Mouse (Mus musculus) forebrain, embryonic 13.5 days (tissue): Measurements from ENCODE around the gene Znhit3. TPM values are rescaled to one million over a fixed set of nuclear protein-coding genes. Genes with fewer than 3 reads are reported as not detected.

Source experiments
- ATAC-seq: fragments of 200-750 bp; cut with Nextera tagmentation; 2 replicates; pipeline ENCODE4 v1.8.0; 2017
- H3K27ac ChIP-seq: fragments of 300-500 bp; sonication (generic); 2 replicates; pipeline ENCODE4 v1.5.1; 2015; ENCODE audit warnings: inconsistent platforms, mild to moderate bottlenecking, moderate library complexity
- H3K27me3 ChIP-seq: fragments of 300-500 bp; sonication (generic); 2 replicates; pipeline ENCODE4 v1.6.1; 2015; ENCODE audit warnings: mild to moderate bottlenecking, inconsistent platforms
- H3K36me3 ChIP-seq: fragments of 300-500 bp; sonication (generic); 2 replicates; pipeline ENCODE4 v1.6.1; 2015; ENCODE audit warnings: mild to moderate bottlenecking, inconsistent platforms; ENCODE audit not compliant: poor library complexity, severe bottlenecking
- H3K4me1 ChIP-seq: fragments of 300-500 bp; sonication (generic); 2 replicates; pipeline ENCODE4 v1.6.1; 2015; ENCODE audit warnings: inconsistent platforms
- H3K4me2 ChIP-seq: fragments of 300-500 bp; sonication (generic); 2 replicates; pipeline ENCODE4 v1.6.1; 2015; ENCODE audit warnings: inconsistent platforms, mild to moderate bottlenecking, moderate library complexity
- H3K4me3 ChIP-seq: fragments of 300-500 bp; sonication (generic); 2 replicates; pipeline ENCODE4 v1.5.1; 2015; ENCODE audit warnings: mild to moderate bottlenecking, inconsistent platforms
- H3K9ac ChIP-seq: fragments of 300-500 bp; sonication (generic); 2 replicates; pipeline ENCODE4 v1.6.1; 2015; ENCODE audit warnings: mild to moderate bottlenecking, inconsistent platforms
- H3K9me3 ChIP-seq: fragments of 300-500 bp; sonication (generic); replicated peaks from 2 replicates; pipeline ENCODE4 v1.6.1; 2016; ENCODE audit warnings: inconsistent platforms
- WGBS: fragments of 180-500 bp; shearing (Covaris S2); methylation state at CpG from one replicate; pipeline ENCODE4 v1.1.7; 2015; 5-methylcytosine and 5-hydroxymethylcytosine counted together
- polyA plus RNA-seq: library from polyadenylated mRNA; unstranded; fragments of >200 nt; fragmentation: Nextera tagmentation; extraction: Ambion mirVana; gene quantifications from 2 replicates; pipeline ENCODE4 v1.2.1, GENCODE M21; 2015

Gene Znhit3
- 75.3 and 76.3 TPM in 2 replicates for polyA plus RNA-seq

DNA sequence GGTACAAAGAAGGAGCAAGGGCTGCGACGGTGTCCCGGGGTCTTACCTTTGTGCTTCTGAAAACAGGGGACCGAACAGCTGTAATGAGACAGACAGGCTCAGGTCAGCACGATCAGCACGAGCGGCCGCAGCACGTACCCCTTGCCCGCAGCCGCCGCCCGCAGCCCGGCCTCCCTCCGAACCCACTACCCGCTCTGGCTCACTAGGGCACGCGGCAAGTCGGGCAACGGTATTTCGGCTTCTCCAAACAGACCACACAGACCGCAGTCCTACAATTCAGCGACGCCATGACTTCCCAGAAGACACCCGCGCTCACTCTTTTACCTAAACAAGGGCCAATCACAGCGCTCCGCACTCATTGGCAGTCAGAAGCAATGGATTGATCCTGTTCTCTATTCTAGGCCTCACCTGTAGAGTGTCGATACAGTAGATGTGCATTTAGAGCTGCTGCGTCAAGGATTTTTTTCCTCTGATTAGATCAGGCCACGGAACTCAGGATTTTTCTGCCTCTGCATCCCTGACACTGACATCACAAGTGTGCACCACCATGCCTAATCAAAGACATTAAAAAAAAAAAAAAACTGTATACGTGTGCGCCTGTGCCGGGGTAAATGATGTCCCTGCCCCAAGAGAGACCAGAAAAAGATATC, at the start of gene Znhit3:
TSS of gene Znhit3 (minus strand) at position 314 of the 650 bp plus-strand sequence.
- peak; percentile 97 for ATAC-seq
- H3K27me3 ChIP-seq, result no peaks in the 10 kb centered on the region
- H3K4me3 ChIP-seq, result peak within 1 kb of the TSS; percentile 97
- peaks cover 27% of the 10 kb centered on the region for H3K36me3 ChIP-seq
- H3K9me3 ChIP-seq, result no peaks in the 10 kb centered on the region
- 2% methylated on average over 34 of the region's 34 CpGs for WGBS
- H3K4me1 ChIP-seq, result peaks cover 20% of the 10 kb centered on the region
- peak within 1 kb of the TSS; percentile 87 for H3K9ac ChIP-seq
- no peak within 1 kb of the TSS; the same call in 1 of the 2 replicates for H3K27ac ChIP-seq
- H3K4me2 ChIP-seq, result peak within 1 kb of the TSS; percentile 85

- ATAC-seq, result no peak
- H3K9ac ChIP-seq, result no peak overlapping the region
- 83% methylated on average over 3 of the region's 3 CpGs for WGBS
These were observed 47.4 kb upstream of the Znhit3 start for GRCm38 (mm10) chr11:84963556-84963955.

DNA sequence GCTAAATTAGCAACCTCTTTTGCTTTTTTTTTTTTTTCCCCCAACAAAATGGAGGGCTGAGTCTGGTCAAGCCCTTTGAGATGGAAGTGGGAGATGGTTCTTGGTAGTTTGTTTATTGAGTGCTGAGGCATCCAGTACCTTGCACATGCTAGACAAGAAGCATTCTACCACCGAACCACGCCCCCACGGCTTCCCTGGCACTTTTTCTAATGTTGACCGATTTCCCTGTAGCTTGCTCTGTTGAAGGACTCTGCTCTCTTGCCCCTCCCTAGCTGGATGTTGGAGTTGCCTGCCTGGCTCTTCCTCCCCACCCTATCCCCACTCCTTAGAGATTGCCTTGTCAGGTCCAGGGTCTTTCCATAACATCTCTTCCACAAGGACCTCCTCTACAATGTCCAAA, 46.4 kb upstream of the Znhit3 start:
- Histone ChIP-seq H3K4me2 (no peak overlapping the region), H3K4me1 (peaks cover 23% of the 10 kb centered on the region), H3K27ac (no peak overlapping the region), H3K36me3 (no peaks in the 10 kb centered on the region), H3K27me3 (peaks cover 30% of the 10 kb centered on the region), H3K4me3 (no peak overlapping the region), H3K9me3 (no peaks in the 10 kb centered on the region), H3K9ac (no peak overlapping the region)
- 91% methylated on average over 4 of the region's 4 CpGs for WGBS
- no peak for ATAC-seq

More at GRCm38 (mm10) chr11:84963556-84963955, 47.4 kb upstream of the Znhit3 start:
- H3K36me3 ChIP-seq, result no peaks in the 10 kb centered on the region
- H3K4me3 ChIP-seq, result no peak overlapping the region
- no peak overlapping the region for H3K27ac ChIP-seq
- H3K4me2 ChIP-seq, result no peak overlapping the region
- peaks cover 17% of the 10 kb centered on the region for H3K4me1 ChIP-seq
- peaks cover 20% of the 10 kb centered on the region for H3K27me3 ChIP-seq
- no peaks in the 10 kb centered on the region for H3K9me3 ChIP-seq

DNA sequence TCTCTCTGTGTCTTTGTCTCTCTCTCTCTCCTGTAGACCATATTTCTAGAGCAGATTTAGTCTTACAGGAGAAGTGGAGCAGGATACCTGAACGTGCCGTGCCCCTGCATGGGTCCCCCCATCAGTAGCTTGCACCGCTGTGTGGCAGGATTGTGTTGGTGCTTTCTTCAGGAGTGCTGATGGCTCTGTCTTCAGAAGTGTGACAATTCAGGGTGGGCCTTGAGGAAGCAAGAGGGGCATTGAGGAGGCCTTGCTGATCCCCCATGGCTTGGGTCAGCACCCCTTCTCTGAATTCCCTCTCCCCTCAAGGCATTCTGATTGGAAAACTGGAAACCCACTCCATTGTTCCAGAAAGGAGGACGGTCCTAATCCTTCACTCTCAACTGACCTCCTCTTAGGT, 45.4 kb upstream of the Znhit3 start:
- Histone ChIP-seq H3K36me3 (no peaks in the 10 kb centered on the region), H3K4me3 (no peak overlapping the region), H3K4me2 (no peak overlapping the region), H3K27me3 (peaks cover 40% of the 10 kb centered on the region), H3K9me3 (no peaks in the 10 kb centered on the region), H3K9ac (no peak overlapping the region), H3K27ac (no peak overlapping the region), H3K4me1 (peaks cover 17% of the 10 kb centered on the region)
- WGBS, result 82% methylated on average over 4 of the region's 4 CpGs
- ATAC-seq, result no peak

GRCm38 (mm10) chr11:84960780-84961179, 44.6 kb upstream of the Znhit3 start:
- H3K27me3 ChIP-seq, result peaks cover 48% of the 10 kb centered on the region

DNA sequence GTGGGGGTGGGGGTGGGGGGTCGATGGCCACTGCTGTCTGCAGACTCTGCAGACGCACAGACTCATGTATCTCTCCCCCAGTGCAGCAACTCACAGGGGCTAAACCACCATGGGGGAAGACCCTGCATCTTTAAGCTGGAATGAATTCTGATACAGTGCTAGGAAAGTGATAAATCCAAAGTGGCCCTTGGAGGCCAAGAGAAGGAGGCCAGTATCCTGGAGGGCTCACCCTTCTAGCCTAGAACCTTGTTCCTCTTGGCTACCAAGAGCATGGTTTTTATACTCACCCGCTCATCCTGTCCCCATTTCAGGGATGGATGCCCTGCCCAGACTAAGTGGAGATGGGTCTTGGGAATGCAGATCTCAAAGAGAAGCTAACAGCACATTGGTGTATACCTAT, 44.1 kb upstream of the Znhit3 start:
- no peaks in the 10 kb centered on the region for H3K36me3 ChIP-seq
- no peak overlapping the region for H3K4me3 ChIP-seq
- H3K4me2 ChIP-seq, result no peak overlapping the region
- no peak for ATAC-seq
- 29% methylated on average over 3 of the region's 3 CpGs for WGBS
- H3K27ac ChIP-seq, result no peak overlapping the region
- peaks cover 16% of the 10 kb centered on the region for H3K4me1 ChIP-seq
- no peak overlapping the region for H3K9ac ChIP-seq
- peaks cover 49% of the 10 kb centered on the region for H3K27me3 ChIP-seq
- no peaks in the 10 kb centered on the region for H3K9me3 ChIP-seq

More at GRCm38 (mm10) chr11:84960780-84961179, 44.6 kb upstream of the Znhit3 start:
- no peak for ATAC-seq
- Histone ChIP-seq H3K9ac (no peak overlapping the region), H3K4me1 (peaks cover 16% of the 10 kb centered on the region), H3K9me3 (no peaks in the 10 kb centered on the region), H3K4me2 (no peak overlapping the region), H3K27ac (no peak overlapping the region), H3K36me3 (no peaks in the 10 kb centered on the region), H3K4me3 (no peak overlapping the region)
- 81% methylated on average over 6 of the region's 6 CpGs for WGBS

- Histone ChIP-seq H3K9me3 (no peaks in the 10 kb centered on the region), H3K36me3 (no peaks in the 10 kb centered on the region), H3K27ac (no peak overlapping the region), H3K4me3 (no peak overlapping the region), H3K9ac (no peak overlapping the region), H3K27me3 (peaks cover 52% of the 10 kb centered on the region), H3K4me2 (no peak overlapping the region), H3K4me1 (peaks cover 16% of the 10 kb centered on the region)
- WGBS, result 2% methylated on average over 9 of the region's 9 CpGs
- ATAC-seq, result no peak
These were observed 43.6 kb upstream of the Znhit3 start for GRCm38 (mm10) chr11:84959701-84960181.

GRCm38 (mm10) chr11:84959181-84959580, 43.0 kb upstream of the Znhit3 start:
- H3K27me3 ChIP-seq, result peaks cover 52% of the 10 kb centered on the region
- no peak overlapping the region for H3K4me2 ChIP-seq
- H3K27ac ChIP-seq, result no peak overlapping the region
- H3K4me1 ChIP-seq, result peaks cover 16% of the 10 kb centered on the region
- H3K9ac ChIP-seq, result no peak overlapping the region
- no peaks in the 10 kb centered on the region for H3K36me3 ChIP-seq
- no peaks in the 10 kb centered on the region for H3K9me3 ChIP-seq
- 20% methylated on average over 5 of the region's 5 CpGs for WGBS
- H3K4me3 ChIP-seq, result no peak overlapping the region
- no peak for ATAC-seq

DNA sequence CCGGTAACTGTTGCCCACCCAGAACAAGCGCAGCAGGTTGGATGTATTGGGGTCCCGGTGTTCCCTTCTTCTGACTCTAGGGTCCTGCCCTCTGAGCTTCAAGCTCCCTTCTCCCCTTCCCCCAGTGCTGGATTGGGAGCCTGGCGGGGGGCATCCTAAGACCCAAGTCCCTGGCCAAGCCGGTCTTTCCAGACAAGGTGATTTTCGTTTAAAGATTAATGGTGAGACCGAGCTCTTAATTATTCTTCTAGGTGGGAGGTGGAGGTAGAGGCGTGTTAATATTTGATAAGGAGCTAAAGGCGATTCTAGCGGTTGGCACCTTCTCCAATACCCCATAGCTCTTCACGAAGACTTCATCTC, 42.1 kb upstream of the Znhit3 start:
- H3K9ac ChIP-seq, result peak overlapping the region; percentile 50
- no peak for ATAC-seq

GRCm38 (mm10) chr11:84957591-84958270, 41.6 kb upstream of the Znhit3 start, which contains the start of gene Car4:
TSS of gene Car4 (plus strand) at chr11:84957786.
- ATAC-seq, result no peak
- Histone ChIP-seq H3K9me3 (no peaks in the 10 kb centered on the region), H3K4me2 (peak within 1 kb of the TSS; percentile 59), H3K9ac (peak within 1 kb of the TSS; percentile 50), H3K27me3 (peaks cover 52% of the 10 kb centered on the region), H3K4me1 (peaks cover 16% of the 10 kb centered on the region), H3K4me3 (peak within 1 kb of the TSS; percentile 35), H3K27ac (no peak within 1 kb of the TSS), H3K36me3 (no peaks in the 10 kb centered on the region)
- WGBS, result under 1% methylated on average over 49 of the region's 49 CpGs

More for the DNA sequence above, 42.1 kb upstream of the Znhit3 start:
- peak overlapping the region; percentile 59 for H3K4me2 ChIP-seq
- H3K27ac ChIP-seq, result no peak overlapping the region
- H3K4me3 ChIP-seq, result peak overlapping the region; percentile 35
- no peaks in the 10 kb centered on the region for H3K36me3 ChIP-seq
- H3K27me3 ChIP-seq, result peaks cover 52% of the 10 kb centered on the region
- H3K4me1 ChIP-seq, result peaks cover 16% of the 10 kb centered on the region
- H3K9me3 ChIP-seq, result no peaks in the 10 kb centered on the region
- WGBS, result 1% methylated on average over 11 of the region's 11 CpGs

DNA sequence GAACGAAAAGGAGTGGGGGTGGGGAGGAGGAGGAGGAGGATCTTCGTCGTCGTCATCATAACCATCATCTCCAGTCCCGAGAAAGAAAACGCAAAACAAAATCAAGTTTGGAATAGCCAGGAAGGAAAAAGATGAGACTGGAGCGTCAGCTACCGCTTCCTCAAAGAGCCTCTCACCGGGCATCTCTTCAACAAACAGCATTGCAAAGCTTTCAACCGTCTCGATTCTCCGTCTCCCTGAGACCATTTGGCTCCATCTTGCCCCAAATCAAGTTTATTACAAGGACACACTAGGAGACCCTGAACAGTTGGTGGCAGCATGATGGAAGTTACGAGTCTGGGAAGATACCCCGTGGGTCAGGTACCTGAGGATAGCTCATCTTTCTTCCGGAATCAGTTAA, 41.0 kb upstream of the Znhit3 start:
- no peak for ATAC-seq
- Histone ChIP-seq H3K4me2 (peak overlapping the region; percentile 59), H3K36me3 (no peaks in the 10 kb centered on the region), H3K9ac (no peak overlapping the region), H3K9me3 (no peaks in the 10 kb centered on the region), H3K4me3 (peak overlapping the region; percentile 35), H3K27me3 (peaks cover 52% of the 10 kb centered on the region), H3K4me1 (peaks cover 16% of the 10 kb centered on the region), H3K27ac (no peak overlapping the region)
- 9% methylated on average over 15 of the region's 15 CpGs for WGBS

DNA sequence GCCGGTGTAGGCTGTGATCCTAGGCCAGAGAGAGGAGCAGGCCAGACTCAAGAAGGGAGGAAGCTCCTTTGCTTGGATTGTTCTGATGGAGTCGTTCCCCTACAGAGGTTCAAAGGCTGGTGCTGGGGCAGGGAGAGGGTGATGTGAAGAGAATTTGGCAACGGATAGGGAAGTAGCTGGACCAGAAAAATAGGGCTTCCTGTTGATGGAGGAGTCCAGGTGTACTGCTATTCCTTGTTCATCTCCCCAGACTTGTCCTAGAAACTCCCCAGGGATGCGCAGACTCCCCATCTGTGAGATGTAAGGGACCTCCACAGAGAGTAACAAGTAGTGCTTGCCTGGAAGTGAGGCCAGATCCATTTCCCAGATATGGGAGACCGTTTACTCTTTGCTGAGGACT, 40.2 kb upstream of the Znhit3 start:
- Histone ChIP-seq H3K4me2 (no peak overlapping the region), H3K27me3 (peaks cover 52% of the 10 kb centered on the region), H3K9me3 (no peaks in the 10 kb centered on the region), H3K27ac (no peak overlapping the region), H3K4me3 (no peak overlapping the region), H3K4me1 (peaks cover 16% of the 10 kb centered on the region), H3K36me3 (no peaks in the 10 kb centered on the region), H3K9ac (no peak overlapping the region)
- WGBS, result 37% methylated on average over 5 of the region's 5 CpGs
- no peak for ATAC-seq
